Mouse (Mus musculus) MEL (cell line): Measurements from ENCODE around the gene Gck. TPM values are rescaled to one million over a fixed set of nuclear protein-coding genes. Genes with fewer than 3 reads are reported as not detected.

ENCODE experiments used
- DNase-seq: peaks from one replicate; pipeline ENCODE4 v3.0.0; 2011; ENCODE audit warnings: low read depth, low spot score
- H3K27ac ChIP-seq: 2 replicates; pipeline ENCODE4 v1.5.1; 2012; ENCODE audit warnings: low read depth, mild to moderate bottlenecking, control low read depth, low read length, moderate library complexity; ENCODE audit not compliant: control insufficient read depth
- H3K27me3 ChIP-seq, 2 experiments: fragments of 150-350 bp in 1 of 2; sonication (generic) in 1 of 2; 2 replicates each; pipeline ENCODE4 v1.6.1; 2012; ENCODE audit warnings: low read length in 2 of 2, mild to moderate bottlenecking in 2 of 2, improper control_type of control experiment in 1 of 2, moderate library complexity in 1 of 2; ENCODE audit not compliant: insufficient read depth in 2 of 2, control insufficient read depth in 1 of 2
- H3K36me3 ChIP-seq, 2 experiments: 2 replicates each; pipeline ENCODE4 v1.6.1; 2012 to 2014; ENCODE audit warnings: low read length in 2 of 2, improper control_type of control experiment in 1 of 2, inconsistent platforms in 1 of 2, mild to moderate bottlenecking in 1 of 2; ENCODE audit not compliant: insufficient read depth in 2 of 2, control insufficient read depth in 1 of 2
- H3K4me1 ChIP-seq, 2 experiments: fragments of 150-350 bp in 1 of 2; sonication (generic) in 1 of 2; 2 replicates each; pipeline ENCODE4 v1.6.1; 2012; ENCODE audit warnings: low read length in 2 of 2, improper control_type of control experiment in 1 of 2, mild to moderate bottlenecking in 1 of 2; ENCODE audit not compliant: insufficient read depth in 2 of 2, control insufficient read depth in 1 of 2
- H3K4me3 ChIP-seq, 2 experiments: fragments of 150-350 bp in 1 of 2; sonication (generic) in 1 of 2; 2 replicates each; pipeline ENCODE4 v1.5.1; 2012; ENCODE audit warnings: low read depth in 2 of 2, low read length in 2 of 2, mild to moderate bottlenecking in 2 of 2, moderate library complexity in 2 of 2, control low read depth in 1 of 2, improper control_type of control experiment in 1 of 2; ENCODE audit not compliant: control insufficient read depth in 1 of 2, insufficient read depth in 1 of 2
- H3K79me2 ChIP-seq: 2 replicates; pipeline ENCODE4 v1.6.1; 2012; ENCODE audit warnings: mild to moderate bottlenecking, low read length, moderate library complexity; ENCODE audit not compliant: control insufficient read depth, poor library complexity, insufficient read depth
- H3K9ac ChIP-seq: 2 replicates; pipeline ENCODE4 v1.6.1; 2012; ENCODE audit warnings: low read depth, mild to moderate bottlenecking, control low read depth, low read length, moderate library complexity; ENCODE audit not compliant: control insufficient read depth, poor library complexity, severe bottlenecking
- H3K9me3 ChIP-seq: fragments of 150-350 bp; sonication (generic); replicated peaks from 2 replicates; pipeline ENCODE4 v1.6.1; 2012; ENCODE audit warnings: mild to moderate bottlenecking, low read length, improper control_type of control experiment, moderate library complexity; ENCODE audit not compliant: insufficient read depth
- BHLHE40 ChIP-seq: IDR thresholded peaks from 2 replicates; pipeline ENCODE4 v1.6.1; 2012; ENCODE audit warnings: low read depth, mild to moderate bottlenecking, inconsistent platforms, low read length, improper control_type of control experiment, borderline replicate concordance
- CHD1 ChIP-seq: IDR thresholded peaks from 2 replicates; pipeline ENCODE4 v1.6.1; 2012; ENCODE audit warnings: low read depth, mild to moderate bottlenecking, inconsistent platforms, low read length, improper control_type of control experiment
- CHD2 ChIP-seq: IDR thresholded peaks from 2 replicates; pipeline ENCODE4 v1.6.1; 2011; ENCODE audit warnings: low read length, improper control_type of control experiment
- CTCF ChIP-seq, 3 experiments: IDR thresholded peaks in 2 of 3; conservative IDR thresholded peaks in 1 of 3; 2 replicates each; pipeline ENCODE4 v1.5.1; 2011 to 2012; ENCODE audit warnings: low read length in 3 of 3, low read depth in 2 of 3, mild to moderate bottlenecking in 2 of 3, improper control_type of control experiment in 1 of 3, inconsistent platforms in 1 of 3, mixed read lengths in 1 of 3, moderate library complexity in 1 of 3; ENCODE audit not compliant: control insufficient read depth in 1 of 3, insufficient read depth in 1 of 3, poor library complexity in 1 of 3, severe bottlenecking in 1 of 3
- E2F4 ChIP-seq: IDR thresholded peaks from 2 replicates; pipeline ENCODE4 v1.6.1; 2011; ENCODE audit warnings: low read depth, low read length, improper control_type of control experiment, borderline replicate concordance
- ELF1 ChIP-seq: IDR thresholded peaks from 2 replicates; pipeline ENCODE4 v1.6.1; 2014; ENCODE audit warnings: low read depth, mild to moderate bottlenecking, inconsistent platforms, low read length, improper control_type of control experiment, moderate library complexity
- EP300 ChIP-seq, 2 experiments: IDR thresholded peaks; 2 replicates each; pipeline ENCODE4 v1.6.1; 2011; ENCODE audit warnings: improper control_type of control experiment in 2 of 2, low read length in 2 of 2, low read depth in 1 of 2, mild to moderate bottlenecking in 1 of 2
- ETS1 ChIP-seq: IDR thresholded peaks from 2 replicates; pipeline ENCODE4 v1.6.1; 2012; ENCODE audit warnings: low read depth, mild to moderate bottlenecking, inconsistent platforms, low read length, improper control_type of control experiment, moderate library complexity
- GABPA ChIP-seq: IDR thresholded peaks from 2 replicates; pipeline ENCODE4 v1.6.1; 2012; ENCODE audit warnings: low read depth, mild to moderate bottlenecking, inconsistent platforms, low read length, improper control_type of control experiment, moderate library complexity
- GATA1 ChIP-seq: IDR thresholded peaks from 2 replicates; pipeline ENCODE4 v1.6.1; 2011; ENCODE audit warnings: low read depth, low read length, improper control_type of control experiment
- HCFC1 ChIP-seq: IDR thresholded peaks from 2 replicates; pipeline ENCODE4 v1.6.1; 2012; ENCODE audit warnings: low read depth, mild to moderate bottlenecking, inconsistent platforms, low read length, improper control_type of control experiment, moderate library complexity
- KAT2A ChIP-seq: conservative IDR thresholded peaks from 2 replicates; pipeline ENCODE4 v1.6.1; 2012; ENCODE audit warnings: low read depth, low read length, improper control_type of control experiment, inconsistent platforms
- MAFK ChIP-seq: IDR thresholded peaks from 2 replicates; pipeline ENCODE4 v1.6.1; 2011; ENCODE audit warnings: low read depth, mild to moderate bottlenecking, low read length, improper control_type of control experiment, borderline replicate concordance
- MAX ChIP-seq: IDR thresholded peaks from 2 replicates; pipeline ENCODE4 v1.6.1; 2011; ENCODE audit warnings: low read length, improper control_type of control experiment
- MAZ ChIP-seq: IDR thresholded peaks from 2 replicates; pipeline ENCODE4 v1.6.1; 2012; ENCODE audit warnings: low read depth, mild to moderate bottlenecking, inconsistent platforms, low read length, improper control_type of control experiment
- MEF2A ChIP-seq: IDR thresholded peaks from 2 replicates; pipeline ENCODE4 v1.6.1; 2014; ENCODE audit warnings: low read depth, mild to moderate bottlenecking, inconsistent platforms, low read length, improper control_type of control experiment; ENCODE audit not compliant: poor library complexity, insufficient replicate concordance, severe bottlenecking; ENCODE audit errors: extremely low read depth
- MXI1 ChIP-seq: IDR thresholded peaks from 2 replicates; pipeline ENCODE4 v1.6.1; 2011; ENCODE audit warnings: mild to moderate bottlenecking, low read depth, low read length, improper control_type of control experiment
- MYB ChIP-seq: IDR thresholded peaks from 2 replicates; pipeline ENCODE4 v1.6.1; 2011; ENCODE audit warnings: mild to moderate bottlenecking, low read depth, low read length, improper control_type of control experiment
- MYC ChIP-seq: IDR thresholded peaks from 2 replicates; pipeline ENCODE4 v1.6.1; 2011; ENCODE audit warnings: low read depth, mild to moderate bottlenecking, low read length, improper control_type of control experiment, moderate library complexity
- NELFE ChIP-seq: IDR thresholded peaks from 2 replicates; pipeline ENCODE4 v1.6.1; 2011; ENCODE audit warnings: low read depth, low read length, improper control_type of control experiment
- NRF1 ChIP-seq: IDR thresholded peaks from 2 replicates; pipeline ENCODE4 v1.6.1; 2014; ENCODE audit warnings: low read depth, mild to moderate bottlenecking, inconsistent platforms, low read length, improper control_type of control experiment, moderate library complexity; ENCODE audit not compliant: poor library complexity, insufficient read depth, severe bottlenecking
- POLR2A ChIP-seq, 2 experiments: IDR thresholded peaks; 2 replicates each; pipeline ENCODE4 v1.6.1; 2011 to 2012; ENCODE audit warnings: low read length in 2 of 2, mild to moderate bottlenecking in 2 of 2, control low read depth in 1 of 2, improper control_type of control experiment in 1 of 2, low read depth in 1 of 2, moderate library complexity in 1 of 2; ENCODE audit not compliant: control insufficient read depth in 1 of 2, insufficient read depth in 1 of 2, poor library complexity in 1 of 2
- POLR2AphosphoS2 ChIP-seq: IDR thresholded peaks from 2 replicates; pipeline ENCODE4 v1.6.1; 2011; ENCODE audit warnings: low read length, improper control_type of control experiment
- RAD21 ChIP-seq: IDR thresholded peaks from 2 replicates; pipeline ENCODE4 v1.6.1; 2011; ENCODE audit warnings: mild to moderate bottlenecking, low read depth, low read length, improper control_type of control experiment
- RCOR1 ChIP-seq: IDR thresholded peaks from 2 replicates; pipeline ENCODE4 v1.6.1; 2012; ENCODE audit warnings: low read depth, mild to moderate bottlenecking, inconsistent platforms, low read length, improper control_type of control experiment
- SIN3A ChIP-seq: IDR thresholded peaks from 2 replicates; pipeline ENCODE4 v1.6.1; 2012; ENCODE audit warnings: low read length, improper control_type of control experiment, inconsistent platforms
- SMC3 ChIP-seq: IDR thresholded peaks from 2 replicates; pipeline ENCODE4 v1.6.1; 2011; ENCODE audit warnings: low read depth, low read length, improper control_type of control experiment
- TBP ChIP-seq: IDR thresholded peaks from 2 replicates; pipeline ENCODE4 v1.8.0; 2011; ENCODE audit warnings: low read depth, low read length, improper control_type of control experiment
- TCF12 ChIP-seq: IDR thresholded peaks from 2 replicates; pipeline ENCODE4 v1.6.1; 2014; ENCODE audit warnings: low read depth, mild to moderate bottlenecking, inconsistent platforms, low read length, improper control_type of control experiment, moderate library complexity
- UBTF ChIP-seq: IDR thresholded peaks from 2 replicates; pipeline ENCODE4 v1.6.1; 2012; ENCODE audit warnings: low read depth, mild to moderate bottlenecking, inconsistent platforms, low read length, improper control_type of control experiment, moderate library complexity, borderline replicate concordance; ENCODE audit not compliant: insufficient read depth
- USF1 ChIP-seq: IDR thresholded peaks from 2 replicates; pipeline ENCODE4 v1.6.1; 2014; ENCODE audit warnings: low read depth, mild to moderate bottlenecking, inconsistent platforms, low read length, improper control_type of control experiment, moderate library complexity
- USF2 ChIP-seq, 2 experiments: IDR thresholded peaks; 2 replicates each; pipeline ENCODE4 v1.6.1; 2011 to 2012; ENCODE audit warnings: improper control_type of control experiment in 2 of 2, low read length in 2 of 2, borderline replicate concordance in 1 of 2, inconsistent platforms in 1 of 2, low read depth in 1 of 2, mild to moderate bottlenecking in 1 of 2; ENCODE audit not compliant: insufficient read depth in 1 of 2
- ZC3H11A ChIP-seq: IDR thresholded peaks from 2 replicates; pipeline ENCODE4 v1.6.1; 2012; ENCODE audit warnings: low read depth, mild to moderate bottlenecking, inconsistent platforms, low read length, improper control_type of control experiment
- ZKSCAN1 ChIP-seq: IDR thresholded peaks from 2 replicates; pipeline ENCODE4 v1.6.1; 2012; ENCODE audit warnings: low read depth, mild to moderate bottlenecking, inconsistent platforms, low read length, improper control_type of control experiment, moderate library complexity
- ZMIZ1 ChIP-seq: IDR thresholded peaks from 2 replicates; pipeline ENCODE4 v1.6.1; 2012; ENCODE audit warnings: low read depth, mild to moderate bottlenecking, inconsistent platforms, low read length, improper control_type of control experiment, moderate library complexity
- ZNF384 ChIP-seq: IDR thresholded peaks from 2 replicates; pipeline ENCODE4 v1.6.1; 2012; ENCODE audit warnings: low read depth, mild to moderate bottlenecking, inconsistent platforms, low read length, improper control_type of control experiment
- polyA plus RNA-seq, 2 experiments: library from polyadenylated mRNA; stranded (reverse) in 1 of 2; unstranded in 1 of 2; fragments of >175 nt in 1 of 2; fragments of >200 nt in 1 of 2; gene quantifications; 2 replicates each; pipeline versions ENCODE4 v1.2.1 to v1.2.4; 2012; ENCODE audit warnings: low replicate concordance in 2 of 2, low read depth in 1 of 2; ENCODE audit not compliant: insufficient read length in 2 of 2, insufficient read depth in 1 of 2, missing spikeins in 1 of 2
- total RNA-seq: library from RNA; depleted of rRNA; stranded (reverse); fragments of 300-350 nt; gene quantifications from 2 replicates; pipeline ENCODE4 v1.2.3, GENCODE M21; 2012

Gene Gck
- total and polyA plus RNA-seq, 3 experiments = not detected

GRCm38 (mm10) chr11:5877921-5878526 lies 71.9 kb downstream of the Gck start, which contains the start of gene Pold2:
Gene Pold2 (minus strand): TSS chr11:5878292.
- H3K27ac ChIP-seq = peak within 1 kb of the TSS; percentile 82
- peaks cover 3 to 11% of the 10 kb centered on the region in 2 experiments; a peak in 3 of 4 replicates for H3K4me1 ChIP-seq
- H3K9ac ChIP-seq = peak within 1 kb of the TSS; percentile 88
- peaks cover 11% of the 10 kb centered on the region for H3K79me2 ChIP-seq
- peak; percentile 100 for DNase-seq
- H3K36me3 ChIP-seq = peaks cover 0 to 8% of the 10 kb centered on the region in 2 experiments; a peak in 3 of 4 replicates
- H3K27me3 ChIP-seq = no peaks in the 10 kb centered on the region
- H3K9me3 ChIP-seq = no peaks in the 10 kb centered on the region
- peak within 1 kb of the TSS; percentile 80 to 87 for H3K4me3 ChIP-seq
- peak; percentile 64 for TF ChIP-seq USF1
- no peak for TF ChIP-seq ZKSCAN1
- TF ChIP-seq CHD2 = no peak
- TF ChIP-seq ETS1 = no peak; the same call in 1 of the 2 replicates
- peak; percentile 79; the same call in 1 of the 2 replicates for TF ChIP-seq HCFC1
- TF ChIP-seq ELF1 = peak; percentile 79
- TF ChIP-seq MYC = peak; percentile 89
- peak; percentile 77; the same call in 1 of the 2 replicates for TF ChIP-seq E2F4
- no peak for TF ChIP-seq USF2 (IDR thresholded peaks at IDR 0.05; ENCODE audit: borderline replicate concordance in 1 of 2, insufficient read depth in 1 of 2, low read depth in 1 of 2, low read length in 2 of 2)
- 0 out of 2 replicates have a peak, but pooled peaks have one; percentile 58 for TF ChIP-seq UBTF
- peak; percentile 28; the same call in 1 of the 2 replicates for TF ChIP-seq BHLHE40
- no peak; the same call in 1 of the 2 replicates for TF ChIP-seq KAT2A
- no peak for TF ChIP-seq MYB
- peak; percentile 96 for TF ChIP-seq ZMIZ1
- peak; percentile 97 to 99 for TF ChIP-seq POLR2A (IDR thresholded peaks at IDR 0.05; ENCODE audit: control insufficient read depth in 1 of 2, insufficient read depth in 1 of 2, low read depth in 1 of 2, low read length in 2 of 2, poor library complexity in 1 of 2)
- TF ChIP-seq ZNF384 = no peak
- no peak for TF ChIP-seq RAD21
- TF ChIP-seq CTCF (IDR thresholded peaks at IDR 0.05 in 2 of 3, conservative IDR thresholded peaks at IDR 0.05 in 1 of 3; ENCODE audit: control insufficient read depth in 1 of 3, insufficient read depth in 1 of 3, low read depth in 2 of 3, low read length in 3 of 3, poor library complexity in 1 of 3, severe bottlenecking in 1 of 3) = no peak
- no peak for TF ChIP-seq MAZ
- no peak for TF ChIP-seq MEF2A
- TF ChIP-seq MXI1 = peak; percentile 91; the same call in 1 of the 2 replicates
- 0 out of 2 replicates have a peak, but pooled peaks have one; percentile 19 for TF ChIP-seq CHD1
- TF ChIP-seq ZC3H11A = no peak
- TF ChIP-seq TCF12 = peak; percentile 77
- TF ChIP-seq RCOR1 = no peak
- TF ChIP-seq EP300 (IDR thresholded peaks at IDR 0.05; ENCODE audit: low read depth in 1 of 2, low read length in 2 of 2) = peak in 1 of 2 experiments; percentile 13; a peak in 1 of 4 replicates
- peak; percentile 84 for TF ChIP-seq TBP
- no peak for TF ChIP-seq GATA1
- no peak for TF ChIP-seq MAFK
- peak; percentile 12 for TF ChIP-seq SMC3
- TF ChIP-seq NELFE = peak; percentile 98
- TF ChIP-seq POLR2AphosphoS2 = peak; percentile 98
- TF ChIP-seq SIN3A = peak; percentile 90
- TF ChIP-seq GABPA = no peak
- TF ChIP-seq NRF1 = peak; percentile 90
- TF ChIP-seq MAX = peak; percentile 81
